Comparison of ENCODE assay signal across 29 mouse cellular contexts in genomic region chr2:145788562-145789346, GRCm38 (mm10).
DNase-seq lines count a peak whose midpoint lies in the region; ATAC-seq lines count a peak whose summit lies in the region.
"Had no signal": no experiment of that assay in that cellular context is flagged by ENCODE, and none has a peak within 500 bp of the region (broad histone marks: within the 10 kb centered on the region; RNA-seq: fewer than 3 reads in every experiment).

No protein-coding gene starts in this region.

- DNase-seq in kidney, adult 11 months: peak; percentile 61
- DNase-seq in kidney, postnatal 4 days: no peak
- DNase-seq in kidney, adult 9 months: peak; percentile 80
- DNase-seq in kidney, adult 18-20 months: no peak
- peak; percentile 32 to 54 for DNase-seq in kidney, postnatal 25 days
- no peak for DNase-seq in right cerebral cortex, postnatal 14 days
- no peak for DNase-seq in cerebellum, adult 9-10 months
- DNase-seq: adrenal gland, postnatal 10 days; adrenal gland, postnatal 36 days; cerebellum, adult 18-20 months; cerebellum, adult 9-11 months; cerebellum, postnatal 25 days; forebrain, postnatal 0 days; gastrocnemius, adult 2 months; gastrocnemius, postnatal 14 days; heart, adult 18-20 months; heart, postnatal 10 days; heart, postnatal 4 days had no signal

- H3K9ac ChIP-seq in kidney, embryonic 15.5 days: no peak overlapping the region
- H3K9ac ChIP-seq: embryonic facial prominence, embryonic 12.5 days; embryonic facial prominence, embryonic 15.5 days; forebrain, postnatal 0 days; heart, embryonic 12.5 days; heart, embryonic 15.5 days; hindbrain, embryonic 14.5 days had no signal

- H3K4me2 ChIP-seq in kidney, embryonic 15.5 days: no peak overlapping the region
- H3K4me2 ChIP-seq: embryonic facial prominence, embryonic 15.5 days; hindbrain, embryonic 14.5 days had no signal

- ATAC-seq in kidney, embryonic 15.5 days (replicated peaks; ENCODE audit: low FRiP score): no peak
- ATAC-seq: activated CD4-positive, CD25-positive, alpha-beta regulatory T cell, adult 4 months; forebrain, embryonic 14.5 days; forebrain, postnatal 0 days; hindbrain, postnatal 0 days; Patski had no signal

- H3K4me1 ChIP-seq in kidney, embryonic 15.5 days: peaks cover 52% of the 10 kb centered on the region

- H3K27ac ChIP-seq in kidney, embryonic 15.5 days: peak overlapping the region; percentile 97
- H3K27ac ChIP-seq: embryonic facial prominence, embryonic 12.5 days; embryonic facial prominence, embryonic 15.5 days; heart, embryonic 15.5 days; hindbrain, embryonic 14.5 days; hindbrain, postnatal 0 days had no signal

- WGBS in kidney, embryonic 15.5 days: 86% methylated on average over 3 of the region's 3 CpGs

- H3K36me3 ChIP-seq in kidney, embryonic 15.5 days: 0 out of 2 replicates have a peak, but pooled peaks cover 7% of the 10 kb centered on the region
- H3K36me3 ChIP-seq: embryonic facial prominence, embryonic 12.5 days; embryonic facial prominence, embryonic 15.5 days; G1E; heart, embryonic 15.5 days had no signal

- H3K4me3 ChIP-seq in kidney, embryonic 15.5 days (replicated peaks): no peak overlapping the region
- H3K4me3 ChIP-seq: embryonic facial prominence, embryonic 12.5 days; embryonic facial prominence, embryonic 15.5 days; heart, embryonic 12.5 days; heart, embryonic 15.5 days had no signal

- no peaks in the 10 kb centered on the region for H3K9me3 ChIP-seq in kidney, embryonic 15.5 days (replicated peaks)
- H3K9me3 ChIP-seq: embryonic facial prominence, embryonic 12.5 days; embryonic facial prominence, embryonic 15.5 days; heart, embryonic 12.5 days; heart, embryonic 15.5 days had no signal

- H3K27me3 ChIP-seq in kidney, embryonic 15.5 days: no peaks in the 10 kb centered on the region
- H3K27me3 ChIP-seq: embryonic facial prominence, embryonic 12.5 days; embryonic facial prominence, embryonic 15.5 days; heart, embryonic 12.5 days; heart, embryonic 15.5 days; Patski had no signal

Comparison
In these comparisons a context has a peak if more than half of its experiments do, and no peak if none do; other contexts are left out.
1. DNase-seq: peak in kidney, adult 11 months (single experiment), kidney, adult 9 months (single experiment) and kidney, postnatal 25 days (2 of 2); none in kidney, postnatal 4 days (0 of 2), kidney, adult 18-20 months (single experiment), right cerebral cortex, postnatal 14 days (single experiment) and cerebellum, adult 9-10 months (single experiment).